Mouse (Mus musculus) adrenal gland, adult (tissue): ENCODE data around the gene Serpina3i.

Experiments used
- DNase-seq, 2 experiments: peaks; one replicate each; pipeline ENCODE4 v3.0.0; 2022 to 2023; ENCODE audit warnings: low spot score in 1 of 2; ENCODE audit not compliant: inconsistent age in 2 of 2

The Serpina3i gene

DNA sequence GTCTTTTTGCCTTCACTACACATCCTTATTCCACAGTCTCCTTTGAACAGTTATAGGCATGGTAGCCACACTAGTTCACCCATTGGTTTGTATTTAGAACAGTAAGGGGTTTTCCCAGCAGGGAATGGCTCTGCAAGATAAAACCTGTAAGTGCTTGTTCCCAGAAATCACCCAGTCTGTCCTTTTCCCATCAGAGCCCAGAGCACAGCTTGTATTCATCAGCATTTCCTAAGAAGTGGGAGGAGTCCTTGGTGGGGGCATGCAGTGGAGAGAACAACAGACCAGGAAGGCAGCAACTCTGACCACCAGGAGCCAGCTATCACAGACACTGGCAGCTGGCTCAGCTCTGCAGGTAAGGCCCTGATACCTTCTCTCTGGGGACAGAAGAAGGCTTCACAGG, at the start of gene Serpina3i:
Gene Serpina3i, plus strand, starts transcription at position 260 of the 400 bp plus-strand sequence.
- DNase-seq: peak in 1 of 2 experiments; percentile 21

DNA sequence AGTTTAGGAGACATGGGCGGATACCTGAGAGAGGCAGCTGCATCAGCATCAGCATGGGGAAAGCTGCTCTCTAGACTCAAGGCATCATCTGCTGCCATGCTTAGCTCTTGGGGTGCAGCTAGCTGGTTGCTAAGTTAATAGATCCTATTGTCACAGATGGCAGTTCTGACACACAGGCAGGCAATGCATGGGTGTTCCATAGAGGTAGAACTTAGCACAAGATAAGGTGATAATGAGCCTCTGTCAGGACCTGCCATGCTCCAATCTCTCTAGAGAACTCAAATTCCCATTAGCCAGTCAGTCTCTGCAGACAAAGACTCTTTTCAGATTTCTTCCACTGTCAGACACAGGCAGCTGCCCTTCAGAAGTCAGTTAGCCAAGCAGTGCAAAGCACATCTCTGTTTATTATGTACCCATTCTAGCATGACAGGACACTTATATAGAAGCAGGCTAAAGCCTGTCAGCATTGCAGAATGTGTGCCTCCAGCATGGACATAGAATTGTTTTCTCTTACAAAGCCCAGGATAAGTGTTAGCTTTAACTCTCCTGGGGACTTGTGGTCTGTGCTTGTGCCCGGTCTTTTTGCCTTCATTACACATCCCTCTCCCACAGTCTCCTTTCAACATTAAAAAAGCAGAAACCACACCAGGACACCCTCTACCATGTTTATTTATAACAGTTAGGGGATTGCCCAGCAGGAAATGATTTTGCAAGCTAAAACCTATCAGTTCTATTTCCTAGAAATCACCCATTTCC, 49.1 kb upstream of the Serpina3i start:
- no peak for DNase-seq

DNA sequence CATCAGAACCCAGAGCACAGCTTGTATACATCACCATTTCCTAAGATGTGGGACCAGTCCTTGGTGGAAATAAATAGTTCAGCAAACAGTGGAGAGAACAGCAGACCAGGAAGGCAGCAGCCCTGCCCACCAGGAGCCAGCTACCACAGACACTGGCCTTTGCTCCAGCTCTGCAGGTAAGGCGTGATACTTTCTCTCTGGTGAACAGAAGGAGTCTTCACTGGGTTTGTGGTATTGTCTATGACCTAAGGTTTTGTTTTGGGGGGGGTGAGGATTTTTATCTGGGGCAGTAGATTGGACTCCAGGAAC, 48.5 kb upstream of the Serpina3i start, which contains the start of gene Serpina3f:
Gene Serpina3f, plus strand, starts transcription at position 100 of the 309 bp plus-strand sequence.
- DNase-seq: no peak

DNA sequence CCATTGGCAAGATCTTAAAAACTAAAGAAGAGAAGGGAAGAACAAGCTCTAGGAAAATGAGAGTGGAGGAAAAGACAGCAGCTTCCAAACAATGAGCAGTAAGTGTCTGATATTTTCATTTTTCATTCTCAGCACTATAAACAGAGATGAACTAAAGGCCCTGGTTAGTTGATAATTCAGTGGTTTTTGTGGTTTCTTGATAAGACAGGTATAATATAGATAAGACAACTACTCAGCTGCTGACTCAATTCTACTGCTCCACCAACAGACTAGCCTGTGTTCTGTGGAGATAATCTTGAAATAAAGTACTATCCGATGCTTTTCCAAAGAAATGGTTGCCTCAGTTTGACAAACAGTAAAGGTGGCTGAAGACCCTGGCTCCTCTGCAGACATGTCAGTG, 47.7 kb upstream of the Serpina3i start:
- DNase-seq: no peak

DNA sequence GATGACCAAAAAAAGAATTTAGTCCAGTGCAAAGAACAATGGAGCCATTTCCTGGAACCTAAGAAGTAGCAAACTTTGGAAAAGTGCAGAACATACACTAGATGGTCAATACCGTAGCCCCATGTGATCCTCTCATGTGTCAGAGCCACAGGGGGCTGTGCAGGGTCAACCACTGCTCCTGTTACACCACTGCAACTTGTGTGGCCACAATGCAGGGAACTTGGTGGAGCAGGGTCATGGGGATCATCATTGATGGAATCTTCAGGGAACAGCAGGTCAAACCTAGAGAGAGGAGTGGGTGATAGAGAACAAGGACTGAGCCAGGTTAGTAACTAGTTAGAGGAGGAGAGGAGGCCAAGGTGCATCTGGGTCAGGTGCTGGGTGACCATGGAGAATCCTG, 41.3 kb upstream of the Serpina3i start:
- DNase-seq: no peak

DNA sequence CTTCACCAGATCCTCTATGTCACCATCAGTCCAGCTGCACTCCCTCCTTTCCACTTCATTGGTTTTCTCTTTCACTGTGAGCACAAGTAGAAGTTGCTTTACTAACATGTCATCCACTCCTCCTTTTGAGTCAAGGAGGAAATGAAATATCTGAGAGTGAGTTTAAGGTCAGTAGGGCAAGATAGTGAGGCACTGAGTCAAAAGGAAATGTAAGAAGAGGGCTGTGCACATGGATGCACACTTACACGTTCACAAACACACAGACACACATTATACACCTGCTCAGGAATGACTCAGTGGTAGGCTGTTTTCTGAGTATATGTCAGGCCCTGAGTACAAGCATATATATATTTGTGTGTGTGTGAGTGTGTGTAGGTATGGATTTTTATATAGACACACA, 39.2 kb upstream of the Serpina3i start:
- DNase-seq: no peak

DNA sequence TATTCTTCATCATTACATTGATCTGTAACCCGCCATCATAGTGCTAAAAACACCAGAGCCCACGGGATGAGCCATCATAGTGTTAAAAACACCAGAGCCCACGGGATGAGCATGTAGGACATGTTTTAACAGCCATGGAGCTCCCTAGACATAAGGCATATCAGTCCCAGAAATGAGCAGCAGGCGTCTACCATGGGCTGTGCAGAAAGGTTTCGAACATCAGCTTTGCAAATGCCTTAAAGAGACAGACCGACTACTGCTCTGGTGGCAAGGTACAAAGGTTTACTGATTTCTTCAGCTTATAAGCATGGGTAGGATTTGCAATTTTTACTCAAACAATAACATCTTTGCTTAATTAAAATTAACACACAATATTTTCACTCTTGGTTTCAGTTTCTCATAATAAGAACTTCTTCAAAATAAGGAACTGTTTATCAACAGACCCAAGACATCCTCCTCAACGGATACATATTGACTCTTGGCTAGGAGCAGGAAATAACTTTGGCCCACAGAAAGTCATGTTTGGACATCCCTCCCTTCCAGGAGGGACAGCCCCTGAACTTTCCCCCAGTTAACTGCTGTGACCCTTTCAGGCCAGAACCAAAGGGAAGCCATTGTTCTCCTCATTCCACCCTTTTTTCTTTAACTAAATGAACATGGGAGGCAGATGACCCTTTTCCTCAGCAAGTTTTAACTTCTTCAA, 38.2 kb upstream of the Serpina3i start:
- no peak for DNase-seq

DNA sequence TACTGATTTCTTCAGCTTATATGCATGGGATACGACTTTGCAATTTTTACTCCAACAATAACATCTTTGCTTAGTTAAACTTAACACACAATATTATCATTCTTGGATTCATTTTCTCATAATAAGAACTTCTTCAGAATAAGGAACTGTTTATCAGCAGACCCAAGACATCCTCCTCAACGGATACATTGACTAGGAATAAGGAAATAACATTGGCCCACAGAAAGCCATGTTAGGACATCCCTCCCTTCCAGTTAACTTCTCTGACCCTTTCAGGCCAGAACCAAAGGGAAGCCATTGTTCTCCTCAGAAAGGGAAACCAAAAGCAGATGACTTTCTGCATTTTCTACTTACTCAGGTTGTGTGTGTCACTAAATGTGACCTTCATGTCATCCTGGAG, 32.2 kb upstream of the Serpina3i start:
- DNase-seq: no peak

DNA sequence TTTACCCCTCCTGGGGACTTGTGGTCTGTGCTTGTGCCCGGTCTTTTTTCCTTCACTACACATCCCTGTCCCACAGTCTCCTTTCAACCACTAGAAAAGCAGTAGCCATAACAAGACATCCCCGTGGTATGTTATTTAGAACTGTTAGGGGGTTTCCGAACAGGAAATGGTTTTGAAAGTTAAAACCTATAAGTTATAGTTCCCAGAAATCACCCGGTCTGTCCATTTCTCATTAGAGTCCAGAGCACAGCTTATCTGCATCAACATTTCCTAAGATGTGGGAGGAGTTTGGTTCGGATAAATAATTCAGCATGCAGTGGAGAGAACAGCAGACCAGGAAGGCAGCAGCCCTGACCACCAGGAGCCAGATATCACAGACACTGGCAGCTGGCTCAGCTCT, 27.0 kb upstream of the Serpina3i start, which contains the start of gene Serpina3g:
Gene Serpina3g, plus strand, starts transcription at position 331 of the 400 bp plus-strand sequence.
- peak in 1 of 2 experiments; percentile 12 for DNase-seq

DNA sequence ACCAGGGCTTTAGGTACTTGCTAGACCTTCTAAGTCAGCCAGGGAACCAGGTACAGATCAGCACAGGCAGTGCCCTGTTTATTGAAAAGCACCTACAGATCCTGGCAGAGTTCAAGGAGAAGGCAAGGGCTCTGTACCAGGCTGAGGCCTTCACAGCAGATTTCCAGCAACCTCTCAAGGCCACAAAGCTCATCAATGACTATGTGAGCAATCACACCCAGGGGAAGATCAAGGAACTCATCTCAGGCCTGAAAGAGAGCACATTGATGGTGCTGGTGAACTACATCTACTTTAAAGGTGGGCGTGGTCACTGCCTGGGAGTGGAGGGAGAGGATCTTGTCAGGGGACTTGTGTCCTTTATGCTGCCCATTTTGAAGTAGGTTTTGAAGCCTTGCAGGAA, 24.9 kb upstream of the Serpina3i start:
- DNase-seq: peak in 1 of 2 experiments; percentile 59

DNA sequence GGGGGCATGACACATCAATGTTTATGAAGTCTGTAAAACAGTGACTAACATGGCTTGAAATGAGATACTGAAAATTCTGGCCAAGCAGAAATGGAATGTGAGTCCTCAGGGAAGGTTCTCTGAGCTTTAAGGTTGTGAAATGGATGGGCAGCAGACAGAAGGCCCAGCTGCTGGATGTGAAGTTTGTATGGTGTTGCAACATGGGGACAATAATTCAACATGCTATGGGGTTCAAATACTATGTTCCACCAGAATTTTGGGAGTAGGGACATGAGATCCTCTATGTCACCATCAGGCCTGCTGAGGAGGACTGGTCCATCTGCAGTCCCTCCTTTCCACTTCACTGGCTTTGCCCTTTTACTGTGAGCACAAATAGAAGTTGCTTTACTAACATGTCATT, 19.6 kb upstream of the Serpina3i start:
- DNase-seq: no peak

DNA sequence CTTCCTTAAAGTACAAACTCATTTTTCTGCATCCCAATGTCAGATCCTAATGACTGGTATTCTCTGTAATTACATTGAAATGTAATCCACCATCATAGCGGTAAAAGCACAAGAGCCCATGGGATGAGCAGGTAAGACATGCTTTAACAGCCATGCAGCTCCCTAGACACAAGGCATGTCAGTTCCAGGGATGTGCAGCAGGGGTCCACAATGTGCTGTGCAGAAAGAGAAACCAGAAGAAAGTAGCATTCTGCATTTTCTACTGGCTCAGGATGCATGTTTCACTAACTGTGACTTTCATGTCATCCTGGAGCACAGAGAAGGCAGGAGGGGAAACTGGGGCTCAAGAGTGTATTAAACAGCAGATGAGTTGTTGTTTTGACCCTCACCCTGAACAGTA, 17.8 kb upstream of the Serpina3i start:
- DNase-seq: peak in 1 of 2 experiments; percentile 40

DNA sequence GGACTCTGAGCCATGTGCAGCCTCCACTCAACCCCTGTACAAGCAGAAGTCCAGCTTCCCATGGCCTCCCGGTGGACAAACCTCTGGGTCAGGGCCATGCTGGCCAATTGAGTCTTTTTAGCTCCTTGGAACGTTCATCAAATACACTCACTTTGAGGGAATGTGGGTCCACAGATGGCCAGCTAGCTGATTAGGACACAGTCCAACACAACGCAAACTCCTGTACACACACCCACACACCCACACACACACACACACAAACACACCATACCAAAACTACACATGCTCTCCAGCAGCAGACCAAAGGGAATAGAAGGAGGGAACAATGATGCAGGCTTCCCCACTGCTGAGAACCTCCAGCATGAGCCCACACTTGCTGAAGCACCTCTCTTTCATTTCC, 17.3 kb upstream of the Serpina3i start:
- DNase-seq: no peak

DNA sequence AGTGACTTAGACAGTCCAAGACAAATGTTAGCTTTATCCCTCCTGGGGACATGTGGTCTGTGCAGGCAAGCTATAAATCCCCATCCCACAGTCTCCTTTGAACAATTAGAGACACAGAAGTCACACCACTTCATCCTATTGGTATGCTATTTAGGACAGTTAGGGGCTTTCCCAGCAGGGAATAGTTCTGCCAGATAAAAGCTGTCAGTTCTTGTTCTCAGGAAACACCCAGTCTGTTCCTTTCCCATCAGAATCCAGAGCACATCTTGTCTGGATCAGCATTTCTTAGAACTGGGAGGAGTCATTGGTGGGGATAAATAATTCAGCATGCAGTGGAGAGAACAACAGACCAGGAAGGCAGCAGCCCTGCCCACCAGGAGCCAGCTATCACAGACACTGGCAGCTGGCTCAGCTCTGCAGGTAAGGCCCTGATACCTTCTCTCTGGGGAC, 15.3 kb upstream of the Serpina3i start:
- no peak for DNase-seq

DNA sequence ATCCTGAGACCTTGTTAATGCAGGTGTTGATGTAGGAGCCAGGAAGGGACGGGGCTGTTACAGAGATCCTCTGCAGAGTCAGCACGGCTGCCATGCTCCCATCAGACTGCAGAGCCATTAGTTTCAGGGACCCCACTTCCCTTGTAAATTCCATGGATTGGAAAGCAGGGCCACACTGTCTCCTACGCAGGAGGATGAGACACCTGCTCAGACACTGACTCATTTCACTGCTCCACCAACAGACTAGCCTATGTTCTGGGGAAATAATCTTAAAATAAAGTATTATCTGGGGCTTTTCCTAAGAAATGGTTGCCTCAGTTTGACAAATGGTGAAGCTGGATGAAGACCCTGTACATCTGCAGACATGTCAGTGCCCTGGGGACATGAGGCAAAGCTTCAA, 14.7 kb upstream of the Serpina3i start:
- DNase-seq: no peak

DNA sequence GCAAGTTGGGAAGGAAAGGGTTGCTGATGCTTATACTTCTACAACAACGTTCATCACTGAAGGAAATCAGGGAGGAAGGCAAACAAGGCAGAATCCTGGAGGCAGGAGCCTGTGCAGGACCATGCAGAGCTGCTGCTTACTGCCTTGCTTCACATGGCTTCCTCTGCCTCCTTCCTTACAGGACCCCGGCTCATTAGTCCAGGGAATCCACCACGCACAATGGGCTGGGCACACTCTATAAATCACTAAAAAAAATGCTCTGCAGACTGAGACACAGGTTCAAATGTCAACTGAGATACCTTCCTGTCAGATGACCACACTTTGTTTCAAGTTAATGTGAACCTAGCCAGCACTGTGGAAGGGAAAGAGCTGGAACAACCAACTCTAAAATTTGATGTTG, 1.9 kb upstream of the Serpina3i start:
- no peak for DNase-seq

DNA sequence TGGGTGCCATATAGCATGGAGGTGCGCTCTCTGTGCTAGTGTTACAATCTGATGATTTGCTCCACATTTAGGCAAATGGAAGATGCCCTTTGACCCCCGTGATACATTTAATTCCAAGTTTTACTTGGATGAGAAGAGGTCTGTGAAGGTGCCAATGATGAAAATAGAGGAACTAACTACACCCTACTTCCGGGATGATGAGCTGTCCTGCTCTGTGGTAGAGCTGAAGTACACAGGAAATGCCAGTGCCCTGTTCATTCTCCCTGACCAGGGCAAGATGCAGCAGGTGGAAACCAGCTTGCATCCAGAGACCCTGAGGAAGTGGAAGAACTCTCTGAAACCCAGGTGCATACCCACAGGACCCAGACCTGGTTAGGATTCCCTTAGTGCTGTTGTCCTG, 3.5 kb downstream of the Serpina3i start:
- no peak for DNase-seq

DNA sequence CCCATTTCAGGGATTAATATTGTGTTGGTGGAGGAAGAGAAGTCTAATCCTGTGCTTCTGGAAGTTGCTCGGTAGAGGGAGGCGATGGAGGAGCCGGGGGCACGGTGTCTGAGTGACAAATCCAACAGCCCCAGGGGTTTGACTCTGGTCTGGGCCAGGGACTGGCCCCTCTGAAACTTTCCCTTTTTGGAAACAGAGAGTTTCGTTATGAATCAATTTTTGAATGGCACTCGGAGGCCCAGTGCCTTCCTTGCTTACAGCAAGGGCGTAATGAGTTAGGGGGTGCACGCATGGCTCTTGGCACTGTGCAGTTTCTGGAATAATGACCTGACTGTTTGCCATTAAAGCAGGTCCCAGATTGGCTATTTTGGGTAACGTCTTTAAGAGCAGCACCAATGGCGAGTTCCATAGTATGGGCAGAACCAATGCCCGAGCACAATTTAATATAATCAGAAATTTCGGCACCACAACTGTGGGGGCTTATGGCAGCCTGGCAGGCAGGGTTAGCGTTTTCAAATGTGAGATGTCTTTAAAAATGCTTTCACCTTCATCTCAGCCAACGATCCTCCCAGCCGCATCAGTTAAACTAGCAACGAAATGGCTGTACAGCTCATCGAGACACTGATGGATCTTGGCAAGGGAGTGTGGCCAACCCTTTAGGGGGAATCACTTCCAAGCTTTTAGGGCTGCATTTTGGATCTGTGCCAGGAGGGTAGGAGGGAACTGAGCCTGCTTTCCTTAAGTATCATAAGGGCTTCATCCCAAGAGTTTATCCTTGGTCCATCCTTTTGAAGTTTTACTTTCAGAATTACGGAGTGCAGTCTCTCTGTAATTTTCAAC, 15.5 kb downstream of the Serpina3i start:
- no peak for DNase-seq

DNA sequence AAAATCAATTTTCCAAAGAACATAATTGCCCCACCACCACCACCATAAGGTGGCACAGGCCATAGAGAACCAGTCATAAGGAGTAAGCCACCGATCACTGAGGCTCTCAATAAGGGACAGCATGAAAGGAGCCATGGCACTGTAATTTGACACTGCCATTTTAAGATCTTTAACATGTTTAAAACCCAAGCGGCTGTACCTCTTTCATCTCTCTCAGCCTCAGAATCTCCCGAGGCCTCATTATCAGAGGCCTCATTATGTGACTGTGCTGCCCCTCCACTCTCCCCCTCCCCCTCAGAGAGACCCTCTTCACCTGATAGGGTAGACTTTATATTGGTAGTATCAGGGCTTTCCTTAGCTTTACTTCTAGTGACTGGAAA, 16.1 kb downstream of the Serpina3i start:
- no peak for DNase-seq

DNA sequence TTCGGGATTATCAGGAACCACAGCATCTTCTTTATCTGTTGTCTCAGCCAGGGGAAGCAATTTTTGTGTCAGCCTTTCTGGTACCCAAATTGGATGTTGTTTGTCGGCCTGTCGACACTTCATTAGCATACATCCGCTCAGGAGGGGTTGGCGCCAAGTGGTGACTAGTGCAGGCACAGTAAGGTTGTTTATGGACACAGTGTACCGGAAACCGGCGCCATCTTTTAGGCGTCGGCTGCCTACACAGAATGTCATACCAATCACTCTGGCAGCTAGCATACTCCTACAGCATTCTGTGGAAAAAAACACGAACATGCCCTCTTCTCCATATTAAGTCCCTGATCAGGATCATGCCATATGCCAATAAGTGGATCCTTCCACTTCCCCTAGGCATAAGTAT, 20.5 kb downstream of the Serpina3i start:
- DNase-seq: no peak

DNA sequence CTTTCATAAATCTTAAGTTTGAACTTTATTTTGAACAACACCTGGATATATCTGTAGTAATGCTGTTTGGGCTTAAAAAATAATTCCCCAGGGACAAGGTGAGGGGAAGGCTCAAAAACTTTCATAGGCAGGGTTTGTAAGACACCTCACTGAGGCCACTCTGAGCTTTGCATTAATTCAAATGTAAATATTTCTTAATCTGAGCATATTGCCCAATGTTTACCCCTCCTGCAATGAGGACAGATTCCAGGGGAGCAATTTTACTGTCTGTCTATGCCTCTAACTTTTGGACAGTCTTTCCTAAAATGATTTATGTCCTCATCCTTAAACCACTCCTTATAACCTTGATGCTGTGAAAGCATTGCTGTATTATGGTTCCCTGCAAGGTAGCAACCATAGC, 25.4 kb downstream of the Serpina3i start:
- no peak for DNase-seq

DNA sequence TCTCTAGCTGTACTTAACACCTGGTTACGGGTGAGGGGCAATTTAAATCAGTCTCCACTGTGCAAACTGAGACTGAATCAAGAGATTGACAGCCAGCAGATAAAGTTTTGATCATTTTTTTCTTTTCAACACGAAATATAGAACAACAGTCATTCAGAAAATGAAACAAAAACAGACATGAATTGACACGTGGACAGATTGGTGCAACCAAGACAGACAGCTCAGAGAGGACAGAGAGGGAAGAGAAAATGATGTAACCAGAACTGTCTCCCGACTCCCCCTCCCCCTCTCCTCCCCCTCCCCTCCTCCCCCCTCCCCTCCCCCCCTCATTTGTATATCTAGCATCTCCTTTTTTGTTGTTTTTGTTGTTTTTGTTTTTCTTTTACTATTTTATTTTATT, 26.9 kb downstream of the Serpina3i start:
- no peak for DNase-seq
